Comparison of ENCODE assay signal across 18 mouse cellular contexts in genomic region chr12:24933206-24933775, GRCm38 (mm10). TPM values are rescaled to one million over a fixed set of nuclear protein-coding genes. Genes with fewer than 3 reads are reported as not detected.
DNase-seq lines count a peak whose midpoint lies in the region; ATAC-seq and TF ChIP-seq lines count a peak whose summit lies in the region.
"Had no signal": no experiment of that assay in that cellular context is flagged by ENCODE, and none has a peak within 500 bp of the region (broad histone marks: within the 10 kb centered on the region; RNA-seq: fewer than 3 reads in every experiment).

No protein-coding gene starts in this region.

- no peaks in the 10 kb centered on the region for H3K9me3 ChIP-seq in heart, embryonic 15.5 days (replicated peaks)
- H3K9me3 ChIP-seq: embryonic facial prominence, embryonic 13.5 days; limb, embryonic 15.5 days; megakaryocyte, embryonic 14.5 days; neural tube, embryonic 12.5 days had no signal

- no peaks in the 10 kb centered on the region for H3K36me3 ChIP-seq in heart, embryonic 15.5 days
- no peaks in the 10 kb centered on the region for H3K36me3 ChIP-seq in testis, adult 2 months (ENCODE audit: control insufficient read depth, insufficient read depth, low read length)

- TF ChIP-seq CTCF in testis, adult 2 months (IDR thresholded peaks at IDR 0.05; ENCODE audit: control insufficient read depth, insufficient read depth, insufficient replicate concordance, low read depth, low read length) = no peak
- TF ChIP-seq CTCF in lung, adult 2 months (IDR thresholded peaks at IDR 0.05; ENCODE audit: insufficient read depth, low read length) = no peak

- H3K4me3 ChIP-seq in heart, embryonic 15.5 days = no peak overlapping the region
- H3K4me3 ChIP-seq in testis, adult 2 months (ENCODE audit: control insufficient read depth, low read depth, low read length) = no peak overlapping the region
- H3K4me3 ChIP-seq in lung, adult 2 months (replicated peaks; ENCODE audit: extremely low read depth, low read depth, low read length) = no peak overlapping the region
- H3K4me3 ChIP-seq: embryonic facial prominence, embryonic 13.5 days; limb, embryonic 15.5 days; megakaryocyte, embryonic 14.5 days; neural tube, embryonic 12.5 days had no signal

- no peak for ATAC-seq in heart, embryonic 15.5 days (replicated peaks; ENCODE audit: insufficient number of reproducible peaks, insufficient read depth, low FRiP score, low read depth)

- H3K9ac ChIP-seq in heart, embryonic 15.5 days = no peak overlapping the region
- H3K9ac ChIP-seq: embryonic facial prominence, embryonic 13.5 days; limb, embryonic 15.5 days; lung, embryonic 14.5 days; neural tube, embryonic 12.5 days had no signal

- H3K27ac ChIP-seq in heart, embryonic 15.5 days = peak overlapping the region; percentile 51; the same call in 1 of the 2 replicates
- peak overlapping the region; percentile 57 for H3K27ac ChIP-seq in testis, adult 2 months (ENCODE audit: control insufficient read depth, insufficient read depth, low read depth, low read length)
- H3K27ac ChIP-seq: embryonic facial prominence, embryonic 13.5 days; limb, embryonic 15.5 days; neural tube, embryonic 12.5 days had no signal

- no peak for TF ChIP-seq POLR2A in testis, adult 2 months (IDR thresholded peaks at IDR 0.05; ENCODE audit: control insufficient read depth, low read depth, low read length)
- no peak for TF ChIP-seq POLR2A in lung, adult 2 months (IDR thresholded peaks at IDR 0.05; ENCODE audit: borderline replicate concordance, extremely low read depth, low read depth, low read length)

- H3K4me2 ChIP-seq in heart, embryonic 15.5 days = no peak overlapping the region
- H3K4me2 ChIP-seq: embryonic facial prominence, embryonic 13.5 days; limb, embryonic 15.5 days; lung, embryonic 14.5 days; neural tube, embryonic 12.5 days had no signal

- H3K27me3 ChIP-seq in heart, embryonic 15.5 days = no peaks in the 10 kb centered on the region
- H3K27me3 ChIP-seq in testis, adult 2 months (ENCODE audit: control insufficient read depth, insufficient read depth, low read length) = no peaks in the 10 kb centered on the region
- H3K27me3 ChIP-seq: embryonic facial prominence, embryonic 13.5 days; limb, embryonic 15.5 days; megakaryocyte, embryonic 14.5 days; neural tube, embryonic 12.5 days had no signal

- H3K4me1 ChIP-seq in heart, embryonic 15.5 days (replicated peaks) = peaks cover 26% of the 10 kb centered on the region
- H3K4me1 ChIP-seq in testis, adult 2 months (ENCODE audit: control insufficient read depth, insufficient read depth, low read length) = peaks cover 5% of the 10 kb centered on the region; the same call in 1 of the 2 replicates
- H3K4me1 ChIP-seq in lung, adult 2 months (ENCODE audit: control insufficient read depth, insufficient read depth, low read length) = no peaks in the 10 kb centered on the region

- 83% methylated on average over 1 of the region's 1 CpGs for WGBS in heart, embryonic 15.5 days
- 86% methylated on average over 1 of the region's 1 CpGs for WGBS in lung, adult 2 months

- intact Hi-C loops in heart, postnatal 36 days (cut with DNase I) = no loop called here

- DNase-seq in adrenal gland, postnatal 10 days = peak; percentile 29
- no peak for DNase-seq in adrenal gland, postnatal 4 days (ENCODE audit: low spot score in 2 of 2)
- DNase-seq in heart, postnatal 36 days = no peak
- no peak for DNase-seq in testis, postnatal 10 days (ENCODE audit: low spot score)
- peak; percentile 23 for DNase-seq in testis, postnatal 14 days (ENCODE audit: low spot score)
- no peak for DNase-seq in lung, adult 2 months
- DNase-seq: cerebellum, postnatal 10 days; gastrocnemius, postnatal 14 days; layer of hippocampus, postnatal 36 days; lung, embryonic 14.5 days; right cerebral cortex, postnatal 25 days; thymus, postnatal 4 days had no signal

RNA-seq across cellular contexts. Expression of gene Kidins220, which starts 41.4 kb away (rescaled TPM):
- 10 to 100 TPM; 67.8 to 80.8 TPM for total RNA-seq in adrenal gland, postnatal 10 days (2021)
- 100 to 1,000 TPM in 1 of 2 experiments, 10 to 100 TPM in 1; 94.4 to 126 TPM for total RNA-seq in adrenal gland, postnatal 4 days (2021)
- 31.0 and 33.2 TPM in 2 replicates for polyA plus RNA-seq in heart, embryonic 15.5 days (2015; fragmentation: Nextera tagmentation; extraction: Ambion mirVana)
- total RNA-seq in heart, postnatal 36 days (2021) = 10 to 100 TPM; 74.1 to 77.0 TPM
- 12.0 and 14.2 TPM in 2 replicates for polyA plus RNA-seq in testis, adult 2 months (2012; rRNA removed)
- 37.8 and 56.5 TPM in 2 replicates for polyA plus RNA-seq in lung, adult 2 months (2012; rRNA removed)

Comparison
In these comparisons a context has a peak if more than half of its experiments do, and no peak if none do; other contexts are left out.
1. DNase-seq: peak in adrenal gland, postnatal 10 days (single experiment) and testis, postnatal 14 days (single experiment); none in adrenal gland, postnatal 4 days (0 of 2), heart, postnatal 36 days (0 of 2), testis, postnatal 10 days (single experiment) and lung, adult 2 months (single experiment).